Mouse (Mus musculus) thymus, adult 2 months (tissue): ENCODE measurements around the gene Arhgap22.

Source experiments
- CTCF ChIP-seq: fragments of 200-500 bp; IDR thresholded peaks from 2 replicates; pipeline ENCODE4 v1.5.1; 2012; ENCODE audit warnings: mild to moderate bottlenecking, control low read depth, low read length, moderate library complexity, borderline replicate concordance; ENCODE audit not compliant: control insufficient read depth, poor library complexity, insufficient read depth; ENCODE audit errors: extremely low read depth
- POLR2A ChIP-seq: fragments of 200-500 bp; IDR thresholded peaks from 2 replicates; pipeline ENCODE4 v1.6.1; 2012; ENCODE audit warnings: mild to moderate bottlenecking, low read length, control low read depth, moderate library complexity; ENCODE audit not compliant: control insufficient read depth, poor library complexity, insufficient read depth; ENCODE audit errors: extremely low read depth

DNA sequence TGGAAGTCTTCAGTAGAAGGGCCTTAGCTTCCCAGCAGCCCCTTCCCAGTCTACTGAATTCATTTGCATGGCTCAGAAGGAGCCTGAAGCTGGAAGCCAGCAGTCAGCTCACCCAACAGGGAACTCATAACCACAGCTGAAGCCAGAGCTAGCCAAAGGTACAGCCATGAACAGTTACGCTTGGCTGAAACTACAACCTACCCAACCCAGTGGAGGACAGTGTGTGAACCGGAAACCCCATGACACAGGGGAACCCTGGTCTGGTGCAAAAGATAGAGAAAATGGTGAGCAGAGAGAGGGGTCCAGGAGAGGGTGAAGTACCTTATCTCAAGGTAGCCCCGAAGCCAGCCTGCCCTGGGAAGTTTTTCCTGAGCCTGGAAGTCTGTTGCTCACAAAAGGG is 17.5 kb downstream of the Arhgap22 start:
- TF ChIP-seq CTCF (no peak), POLR2A (no peak)
